Mouse (Mus musculus): ENCODE results near the gene 5430403G16Rik. TPM values are rescaled to one million over a fixed set of nuclear protein-coding genes. Genes with fewer than 3 reads are reported as not detected.
"Not testable (repeated sequence)": the region's sequence is repeated elsewhere in the genome, so short reads cannot be mapped to it uniquely, and the experiment has no call there.

5430403G16Rik gene
- 1 to 10 TPM; 3.4 to 5.1 (median 3.8) TPM for total RNA-seq (2022)

GRCm38 (mm10) chr5:109690537-109691201, at the start of gene 5430403G16Rik:
Gene 5430403G16Rik (minus strand): TSS chr5:109691041.
- peak; percentile 81 for DNase-seq

- not testable (repeated sequence) for DNase-seq
Observed at GRCm38 (mm10) chr5:109717341-109717740, 26.5 kb upstream of the 5430403G16Rik start.

- DNase-seq: not testable (repeated sequence)
Observed at GRCm38 (mm10) chr5:109691205-109691965, 544 bp upstream of the 5430403G16Rik start.

- no peak for DNase-seq
Observed at GRCm38 (mm10) chr5:109682921-109683320, 7.9 kb downstream of the 5430403G16Rik start.

Other genes with a start within 250 kb of the 5430403G16Rik start
- gene Crlf2, start 132.0 kb downstream of the 5430403G16Rik start, total RNA-seq (2022): 10 to 100 TPM; 47.3 to 60.5 (median 55.6) TPM
- gene 4930522L14Rik, start 60.8 kb upstream of the 5430403G16Rik start, total RNA-seq (2022): 10 to 100 TPM in 3 of 4 experiments, 1 to 10 TPM in 1; 7.3 to 12.6 (median 12.5) TPM
- 10 to 100 TPM; 10.2 to 19.9 (median 15.1) TPM for gene Gm15446, start 232.4 kb upstream of the 5430403G16Rik start, total RNA-seq (2022)

Measured in adrenal gland, adult 8-10 months (tissue).